Mouse (Mus musculus) fibroblast of lung, adult 2 months (primary cell): ENCODE measurements at regions not wholly inside any gene's neighbourhood (a gene's known extent, or its start where the extent isn't known, plus 50 kb on each side); places are given as distances from the start of the nearest gene placed in this dataset.
A peak's percentile ranks its signal among the peaks of the same experiment; 100 is the strongest.

ENCODE experiments used
- DNase-seq: peaks from one replicate; pipeline ENCODE4 v3.0.0-alpha.2; 2011; ENCODE audit warnings: low read depth

DNA sequence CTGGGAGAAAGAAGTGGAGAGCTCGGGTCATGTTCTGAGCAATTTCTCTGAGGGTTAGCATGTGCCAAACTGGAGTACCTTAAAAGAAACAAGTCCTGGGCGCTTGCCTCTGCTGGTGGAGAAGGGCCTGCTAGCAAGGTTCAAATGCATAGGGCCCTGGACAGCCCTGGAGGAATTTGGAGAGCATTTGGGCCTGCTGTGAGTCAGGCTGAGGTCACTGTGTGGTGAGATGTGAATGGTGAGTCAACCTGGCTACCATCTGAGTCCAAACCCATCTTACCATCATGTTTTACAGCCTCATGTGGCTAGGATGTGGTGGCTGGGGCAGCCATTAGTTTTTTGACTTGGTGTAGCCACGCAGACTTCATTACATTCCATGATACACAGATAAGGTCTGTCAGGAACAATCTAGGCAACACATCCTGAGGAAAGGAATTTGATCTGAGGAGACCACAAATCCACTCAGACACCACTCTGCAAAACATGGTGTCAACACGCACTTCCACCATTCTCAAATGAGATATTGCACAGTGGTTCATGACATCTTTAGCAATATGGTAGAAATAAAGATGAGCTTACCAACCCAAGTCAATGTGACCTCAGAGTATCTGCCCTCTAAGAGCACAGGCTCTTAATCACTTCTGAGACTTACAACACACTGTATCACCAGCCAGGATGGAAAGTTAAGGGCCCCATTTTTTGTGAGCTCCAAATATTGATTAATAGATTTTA lies 83.1 kb downstream of the Thbs2 start:
- DNase-seq: peak; percentile 84

DNA sequence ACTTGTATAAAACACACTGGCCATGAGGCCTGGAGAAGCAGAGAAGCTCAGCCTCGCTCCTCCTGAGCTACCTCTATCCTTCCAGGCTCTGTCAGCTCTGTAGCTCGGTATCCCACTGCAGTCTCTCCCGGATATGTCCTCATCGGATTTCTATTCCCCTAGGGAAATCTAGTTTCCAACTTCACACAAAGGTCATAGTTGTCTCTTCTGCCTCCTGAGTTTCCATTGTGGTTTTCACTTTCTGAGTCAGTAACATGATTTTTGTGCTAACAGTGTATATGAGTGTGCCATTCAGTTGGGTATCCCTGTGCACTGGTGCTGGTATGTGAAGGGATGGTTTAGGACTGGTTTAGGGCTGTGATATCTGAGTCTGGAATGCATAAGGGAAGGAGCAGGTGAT lies 85.2 kb downstream of the Thbs2 start:
- no peak for DNase-seq

DNA sequence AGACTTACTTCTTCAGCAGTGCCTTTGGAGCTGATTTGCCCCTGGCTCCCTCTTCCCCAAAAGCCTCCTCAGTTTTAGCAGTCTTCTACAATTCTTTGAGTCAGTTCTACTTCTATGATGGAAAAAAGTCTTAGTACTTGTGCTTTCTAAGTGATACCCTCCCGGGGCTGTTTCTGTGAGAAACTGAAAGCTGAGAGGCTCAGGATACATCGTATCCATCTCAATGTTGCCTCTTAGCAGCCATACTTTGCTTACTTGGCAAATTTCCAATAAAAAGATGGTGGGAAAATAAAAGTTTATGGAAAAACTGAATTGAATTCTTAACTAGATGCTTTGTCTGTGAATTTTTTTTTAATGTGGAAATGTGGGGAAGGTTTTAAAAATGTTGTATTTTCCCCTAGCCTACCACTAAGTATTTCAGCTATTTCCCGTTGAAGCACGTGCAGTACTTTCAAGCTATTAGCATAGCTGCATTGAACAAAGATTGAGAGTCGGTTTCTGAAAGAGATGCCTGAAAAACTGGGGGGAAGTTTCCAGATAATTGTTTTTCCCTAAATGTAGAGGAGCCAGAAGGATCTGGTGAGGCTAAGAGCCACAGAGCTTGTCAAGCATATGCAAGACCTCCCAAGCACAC lies 87.6 kb downstream of the Thbs2 start:
- no peak for DNase-seq

DNA sequence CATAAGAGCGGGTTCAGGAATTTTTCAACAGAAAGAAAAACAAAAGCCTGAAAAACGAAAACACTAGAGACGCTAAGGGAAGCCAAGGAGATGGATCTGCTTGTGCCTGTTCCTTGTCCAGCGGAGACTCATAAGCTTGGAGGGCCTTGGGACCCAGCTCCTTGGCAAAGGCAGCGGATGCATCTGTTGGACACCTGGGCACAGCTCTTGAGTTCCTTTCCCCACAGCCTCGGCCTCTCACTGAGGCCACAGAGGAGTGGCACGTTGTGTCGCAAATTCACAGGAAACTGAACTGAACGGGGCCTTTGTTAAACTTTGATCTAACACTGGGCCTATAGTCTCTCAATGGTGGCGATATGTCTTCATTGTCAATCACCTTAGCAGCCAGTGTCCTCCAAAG lies 94.4 kb downstream of the Thbs2 start:
- DNase-seq: no peak

DNA sequence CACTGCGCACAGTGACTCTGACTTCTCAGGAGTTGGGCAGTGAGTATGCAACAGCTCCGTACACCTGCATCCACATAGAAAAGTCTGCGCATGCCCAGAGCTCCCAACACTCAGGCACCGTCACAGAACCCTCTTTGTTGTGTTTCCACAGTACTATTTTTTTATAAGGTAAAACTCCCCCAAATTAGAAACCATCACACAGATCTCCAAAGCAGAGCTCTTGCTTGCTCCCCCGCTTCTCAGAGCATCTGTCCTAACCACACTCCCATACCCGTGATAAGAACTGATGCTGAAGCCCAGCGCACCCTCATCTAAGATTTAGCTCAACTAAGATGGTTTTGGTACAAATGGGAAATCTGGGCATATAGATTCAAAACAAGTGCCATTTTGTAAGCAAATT lies 97.6 kb downstream of the Thbs2 start:
- DNase-seq: no peak

DNA sequence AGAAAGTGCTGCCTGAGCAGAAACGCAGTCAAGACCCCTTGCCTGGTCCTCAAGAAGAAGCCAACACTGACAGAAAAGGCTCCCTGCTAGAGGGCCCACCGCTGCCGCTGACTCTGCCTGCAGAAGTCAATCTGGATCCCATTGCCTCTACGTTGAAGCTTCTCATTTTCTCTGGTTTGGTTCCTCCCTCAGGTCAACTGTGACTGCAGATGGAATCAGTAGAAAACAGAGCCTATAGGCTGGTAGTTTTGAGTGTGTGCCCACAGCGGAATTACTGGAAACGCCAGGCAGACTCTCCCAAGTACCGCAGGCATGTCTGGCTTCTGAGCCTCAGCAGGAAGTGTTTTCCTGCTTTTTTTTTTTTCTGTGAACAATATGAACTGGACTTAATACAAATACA lies 98.5 kb downstream of the Thbs2 start:
- peak; percentile 50 for DNase-seq

DNA sequence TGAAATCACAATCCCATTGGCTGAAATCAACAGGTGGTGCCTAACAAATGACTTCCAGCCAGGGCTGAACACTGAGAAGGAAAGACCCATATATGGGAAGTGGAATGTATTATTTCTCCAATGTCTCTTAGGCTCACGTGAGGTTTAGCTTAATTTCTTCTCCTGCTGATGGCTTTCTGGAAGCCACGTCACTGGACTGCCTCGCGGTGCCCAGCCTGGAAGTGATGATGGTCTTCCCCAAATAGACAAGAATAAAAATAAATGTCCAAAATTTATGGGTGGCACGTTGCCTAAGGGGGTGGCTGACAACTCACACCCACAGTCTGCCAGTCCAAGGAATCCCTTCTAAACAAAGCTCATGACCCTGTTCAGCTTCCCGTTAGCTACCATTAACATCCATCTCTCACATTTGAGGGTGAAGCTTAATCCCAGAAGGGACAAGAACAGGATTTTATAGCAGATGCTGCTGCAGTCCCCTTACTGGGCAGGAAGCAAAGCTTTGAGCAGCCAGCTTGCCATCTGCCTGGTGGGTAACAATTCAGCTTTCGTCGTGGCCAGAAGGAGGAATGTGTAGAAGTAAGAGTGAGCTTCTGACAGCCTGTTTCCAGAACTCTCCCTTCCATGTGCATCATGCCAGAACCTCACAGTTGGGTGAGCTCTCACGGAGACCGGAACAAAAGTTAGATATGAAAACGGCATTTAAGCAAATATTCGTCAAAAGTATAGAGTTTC lies 105.8 kb downstream of the Thbs2 start:
- DNase-seq: no peak

DNA sequence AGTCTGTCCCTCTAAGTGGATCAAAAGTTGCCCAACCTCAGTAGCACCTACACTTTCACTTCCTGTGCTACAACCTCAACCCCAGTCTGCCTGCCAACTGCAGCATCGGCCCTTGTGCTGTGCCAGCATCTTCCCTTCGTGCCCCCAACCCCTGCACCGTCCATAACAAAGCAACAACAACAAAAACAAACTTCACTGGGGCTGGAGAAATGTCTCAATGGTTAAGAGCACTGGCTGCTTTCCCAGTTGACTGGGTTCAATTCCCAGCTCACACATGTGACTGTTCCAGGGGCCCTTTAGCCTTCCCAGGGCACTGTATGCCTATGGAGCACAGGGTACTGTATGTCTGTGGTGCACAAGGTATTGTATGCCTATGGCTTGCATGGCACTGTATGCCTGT lies 114.4 kb downstream of the Thbs2 start:
- no peak for DNase-seq

DNA sequence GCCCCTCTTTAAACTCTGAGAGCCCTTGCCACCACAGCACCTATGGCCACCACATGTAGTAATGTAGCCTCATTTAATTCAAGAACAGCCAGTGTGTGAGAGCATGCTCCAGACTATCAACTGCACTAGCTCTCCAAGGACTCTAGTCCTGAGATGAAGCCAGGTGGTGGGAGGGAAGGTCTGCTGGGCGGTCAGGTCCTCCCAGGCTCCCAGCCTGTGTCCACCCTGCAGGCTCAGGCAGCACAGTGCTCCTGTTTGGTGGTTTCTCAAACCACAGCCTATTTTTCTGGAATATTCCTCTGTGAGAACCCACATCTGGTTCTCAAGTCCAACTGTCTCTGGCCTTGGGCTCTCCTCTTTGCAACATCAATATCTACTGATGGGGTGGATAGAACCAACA lies 115.3 kb downstream of the Thbs2 start:
- no peak for DNase-seq

DNA sequence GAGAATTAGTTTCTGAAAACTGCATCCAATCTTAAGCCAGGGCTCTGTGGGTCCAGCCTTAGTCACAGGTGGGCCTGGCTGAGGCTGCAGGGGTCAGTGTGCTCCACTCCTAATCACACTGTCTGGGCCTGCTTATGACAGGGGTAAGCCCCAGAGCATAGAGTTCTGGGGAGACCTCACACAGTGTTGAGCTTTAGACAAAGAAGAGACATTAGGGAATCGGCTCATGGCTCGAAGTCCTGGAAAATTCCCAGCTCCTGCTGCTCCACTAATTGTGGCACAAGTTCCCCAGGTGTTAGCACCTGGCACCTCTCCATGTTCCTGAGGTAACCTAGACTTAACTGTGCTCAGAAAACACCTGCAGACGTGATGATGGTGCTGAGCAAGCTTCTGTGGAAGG lies 115.8 kb downstream of the Thbs2 start:
- DNase-seq: no peak

DNA sequence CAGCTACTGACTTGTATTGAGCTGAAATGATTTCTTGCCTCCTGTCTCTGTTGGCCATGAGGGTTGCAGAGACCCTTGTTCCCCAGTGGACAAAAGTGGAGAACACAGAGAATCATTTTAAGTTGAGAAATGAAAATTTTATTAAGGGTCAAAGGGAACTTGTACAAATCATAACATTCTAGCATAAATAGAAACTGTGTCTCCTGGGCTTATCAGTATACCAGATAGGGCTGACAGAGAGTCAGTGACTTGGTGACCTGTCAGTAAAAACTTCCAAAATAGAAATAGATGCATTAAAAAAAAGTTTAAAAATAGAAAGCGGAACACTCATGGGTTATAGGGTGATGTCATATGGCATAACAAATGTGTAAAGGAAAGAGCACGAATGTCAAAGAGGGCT lies 117.9 kb downstream of the Thbs2 start:
- no peak for DNase-seq

DNA sequence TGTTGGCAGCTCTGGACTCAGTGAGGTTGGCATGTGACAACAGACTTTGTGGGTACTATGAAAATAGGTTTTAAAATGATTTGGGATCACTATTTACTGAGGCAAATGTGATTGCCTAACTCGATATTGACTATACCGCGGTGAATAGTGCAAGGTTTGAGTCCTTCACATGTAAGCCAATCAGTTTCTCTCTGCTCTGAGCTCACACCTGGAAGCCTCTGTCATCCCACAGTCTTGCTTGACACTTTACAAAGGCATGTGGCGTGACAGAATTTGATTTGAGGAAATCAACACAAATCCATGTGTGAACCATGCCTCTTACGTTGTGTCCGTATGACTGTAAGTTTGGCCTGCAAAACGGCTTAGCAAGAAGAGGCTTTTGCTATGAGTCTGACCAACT lies 122.9 kb downstream of the Thbs2 start:
- no peak for DNase-seq

DNA sequence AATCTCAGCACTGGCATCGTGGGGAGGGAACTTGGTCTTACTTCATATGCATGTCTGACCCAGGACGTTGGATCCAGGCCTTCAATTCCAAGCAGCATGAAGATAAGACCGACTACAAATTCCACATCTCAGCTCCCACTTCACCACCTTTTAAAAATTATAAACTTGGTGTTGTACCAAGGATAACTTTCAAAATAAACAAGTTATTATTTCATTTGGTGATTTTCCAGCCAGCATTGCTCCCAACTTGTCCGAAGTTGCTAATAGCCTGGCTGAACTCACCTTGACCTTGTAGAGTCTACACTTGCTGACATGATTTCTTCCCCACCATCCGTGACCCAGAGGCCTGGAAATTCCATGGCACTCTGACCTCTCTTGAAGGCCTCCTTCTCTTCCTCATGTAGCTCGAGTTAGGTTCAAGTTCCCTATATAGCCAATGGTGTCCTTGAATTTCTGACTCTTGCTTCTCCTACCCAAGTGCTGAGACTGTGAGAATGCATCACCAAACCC lies 123.7 kb downstream of the Thbs2 start:
- no peak for DNase-seq

DNA sequence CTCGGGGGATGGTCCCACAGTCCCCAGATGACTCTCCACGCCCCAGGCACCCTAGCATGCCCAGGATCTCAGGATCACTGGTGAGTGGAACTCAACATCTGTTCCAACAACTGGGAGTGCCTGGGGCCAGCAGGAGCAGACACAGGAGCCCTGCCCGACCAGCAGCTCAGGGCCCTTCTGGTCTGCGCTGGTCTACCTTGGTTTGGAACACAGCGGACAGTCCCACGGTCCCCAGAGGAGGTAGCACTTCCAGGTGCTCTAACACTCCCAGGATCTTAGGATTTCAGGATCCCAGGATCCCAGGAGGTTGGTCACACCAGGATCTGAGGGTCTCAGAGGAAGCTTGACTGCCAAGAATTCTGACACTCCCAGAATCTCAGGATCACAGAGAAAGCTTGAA lies 131.8 kb downstream of the Thbs2 start:
- no peak for DNase-seq

DNA sequence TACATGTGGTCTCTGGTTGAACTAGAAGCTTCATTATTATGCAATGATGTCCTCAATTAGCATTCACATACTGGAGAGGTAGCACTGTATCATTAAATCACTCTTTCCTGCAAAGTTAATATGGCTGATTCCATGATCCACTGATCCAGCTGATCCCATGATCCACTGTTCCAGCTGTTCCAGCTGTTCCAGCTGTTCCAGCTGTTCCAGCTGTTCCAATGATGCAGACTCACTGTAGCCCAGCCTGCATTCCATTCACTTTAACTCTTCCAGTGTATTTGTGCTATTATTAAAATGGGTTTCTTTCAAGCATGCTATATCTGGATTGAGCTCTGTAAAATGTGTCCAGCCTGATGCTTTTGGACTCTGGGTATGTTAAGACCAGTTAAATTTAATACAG lies 136.8 kb downstream of the Thbs2 start:
- no peak for DNase-seq

DNA sequence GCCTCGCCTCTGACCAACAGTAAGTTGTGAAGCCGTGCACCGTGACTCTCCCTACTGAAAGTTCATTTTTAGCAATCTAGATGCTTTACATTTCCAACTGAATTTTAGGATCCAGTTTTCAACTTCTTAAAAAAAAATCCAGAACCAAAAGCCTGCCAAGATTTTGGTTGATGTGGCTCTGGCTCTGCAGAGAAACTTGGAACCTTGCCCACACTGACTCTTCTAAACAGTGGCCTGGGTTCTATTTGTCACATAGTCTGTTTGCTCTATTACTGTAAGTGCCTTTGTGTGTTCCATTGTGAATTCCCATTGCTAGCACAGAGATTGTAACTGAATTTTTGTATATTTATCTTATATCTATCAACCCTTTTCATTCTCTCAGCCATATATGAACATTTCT lies 140.8 kb downstream of the Thbs2 start:
- no peak for DNase-seq

DNA sequence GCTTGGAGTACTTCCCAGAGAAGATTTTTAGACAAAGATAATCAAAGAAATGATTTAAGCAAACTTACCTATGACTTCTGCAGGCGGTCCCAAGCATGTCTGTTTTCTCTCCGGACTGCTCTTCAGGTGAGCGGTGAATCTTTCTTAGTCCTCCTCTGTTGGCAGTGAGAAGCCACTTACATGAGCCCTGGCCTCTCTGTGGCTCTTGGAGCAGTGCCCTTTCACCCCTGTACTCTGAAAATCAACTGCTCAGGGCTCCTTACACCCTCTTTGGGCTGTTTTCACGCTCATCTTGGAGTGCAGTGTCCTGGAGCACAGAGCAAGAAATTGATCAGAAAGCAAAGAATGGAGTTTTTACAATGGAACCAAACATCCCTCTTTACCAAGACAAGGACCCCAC lies 142.0 kb downstream of the Thbs2 start:
- no peak for DNase-seq

DNA sequence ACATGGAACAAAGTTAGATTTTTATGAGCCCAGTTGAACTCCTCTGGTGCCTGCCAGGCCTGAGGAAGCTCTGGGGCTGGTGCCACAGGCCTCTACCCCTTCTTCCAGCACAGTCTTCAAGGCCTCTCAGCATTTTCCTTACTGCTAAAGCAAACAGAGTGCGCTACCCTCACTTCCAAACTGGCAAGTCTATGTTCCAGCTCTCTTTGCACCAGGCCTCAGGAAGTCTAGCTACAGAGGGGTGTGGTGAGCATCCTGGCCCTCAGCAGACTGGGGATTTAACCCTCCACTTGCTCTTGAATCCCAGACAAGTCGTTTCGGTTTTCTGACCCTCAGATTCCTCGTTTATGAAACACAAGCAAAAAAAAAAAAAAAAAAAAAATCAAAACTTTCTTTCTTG lies 142.4 kb downstream of the Thbs2 start:
- no peak for DNase-seq

DNA sequence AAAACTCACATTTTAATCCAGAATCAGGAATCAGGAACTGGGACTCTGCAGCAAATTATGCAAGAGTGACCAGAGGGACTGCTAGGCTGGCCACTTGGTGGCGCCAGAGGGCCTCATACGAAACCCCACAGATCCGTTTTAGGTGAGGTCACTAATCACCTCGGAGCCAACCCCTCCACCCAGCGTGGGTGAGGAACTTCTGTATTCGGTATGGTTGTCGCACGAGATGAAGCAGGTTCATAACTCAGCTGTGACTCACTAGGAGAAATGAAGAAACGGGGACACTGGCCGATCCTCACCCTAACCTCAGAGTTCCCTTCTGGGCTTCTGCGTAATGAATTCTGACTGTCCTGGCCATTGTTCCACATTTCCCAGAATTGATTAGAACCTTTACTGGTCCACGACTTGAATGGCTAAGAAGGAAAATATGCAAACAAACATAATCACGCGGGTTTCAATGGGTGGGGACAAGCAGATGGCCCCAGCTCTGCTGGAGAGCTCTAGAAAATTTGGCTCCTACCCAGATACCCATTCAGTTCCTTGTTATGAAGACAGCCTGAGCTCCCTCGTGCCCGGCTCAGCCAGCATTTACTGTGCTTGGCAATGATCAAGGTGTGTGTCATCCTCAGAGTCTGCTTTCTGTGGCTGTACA lies 148.1 kb downstream of the Thbs2 start:
- peak; percentile 83 for DNase-seq

DNA sequence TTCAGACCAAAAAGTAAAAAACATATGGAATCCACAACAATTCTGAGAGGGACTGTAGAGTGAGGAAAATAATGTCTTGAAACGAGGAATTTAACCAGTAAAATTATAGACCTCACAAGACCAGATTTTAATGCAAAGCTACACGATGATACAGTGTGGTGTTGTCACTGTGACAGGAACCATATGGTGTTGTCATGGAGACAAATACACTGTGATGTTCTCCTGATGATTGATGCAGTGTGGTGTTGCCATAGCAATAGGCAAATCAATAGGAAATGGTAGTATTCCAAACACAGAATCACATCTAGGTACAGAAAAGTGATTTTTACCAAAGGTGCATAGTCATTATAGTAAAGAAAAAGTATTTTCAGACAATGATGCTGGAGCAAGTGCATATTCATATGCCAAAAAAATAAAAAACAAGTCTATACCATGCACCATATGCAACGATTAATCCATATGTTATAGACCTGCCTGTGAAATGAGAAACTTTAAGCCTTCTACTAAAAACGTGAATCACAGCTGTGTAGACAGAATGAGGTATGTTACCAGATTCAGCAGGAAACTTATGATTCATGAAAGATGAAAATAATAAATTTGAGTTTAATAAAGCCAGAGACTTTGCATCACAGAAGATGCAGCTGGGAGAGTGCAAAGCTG lies 149.6 kb downstream of the Thbs2 start:
- DNase-seq: no peak

DNA sequence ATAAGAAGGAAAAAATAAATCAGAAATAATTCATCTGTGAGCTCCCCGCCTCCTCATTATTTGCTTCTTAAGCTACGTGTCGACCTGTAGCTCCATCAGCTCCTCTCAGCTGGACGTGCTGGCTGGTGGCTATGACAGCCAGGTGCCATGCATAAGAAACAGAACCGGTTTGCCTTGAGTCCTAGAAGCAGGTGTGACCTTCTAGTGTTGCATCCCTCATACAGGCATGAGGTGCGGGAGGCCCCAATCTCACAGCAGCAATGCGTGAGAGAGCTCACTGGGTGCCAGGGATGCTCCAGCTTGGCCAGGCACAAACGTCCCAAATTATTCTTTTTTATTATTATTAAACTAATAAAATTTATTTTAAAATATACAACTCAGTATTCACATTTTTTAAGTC lies 153.0 kb downstream of the Thbs2 start:
- DNase-seq: no peak

DNA sequence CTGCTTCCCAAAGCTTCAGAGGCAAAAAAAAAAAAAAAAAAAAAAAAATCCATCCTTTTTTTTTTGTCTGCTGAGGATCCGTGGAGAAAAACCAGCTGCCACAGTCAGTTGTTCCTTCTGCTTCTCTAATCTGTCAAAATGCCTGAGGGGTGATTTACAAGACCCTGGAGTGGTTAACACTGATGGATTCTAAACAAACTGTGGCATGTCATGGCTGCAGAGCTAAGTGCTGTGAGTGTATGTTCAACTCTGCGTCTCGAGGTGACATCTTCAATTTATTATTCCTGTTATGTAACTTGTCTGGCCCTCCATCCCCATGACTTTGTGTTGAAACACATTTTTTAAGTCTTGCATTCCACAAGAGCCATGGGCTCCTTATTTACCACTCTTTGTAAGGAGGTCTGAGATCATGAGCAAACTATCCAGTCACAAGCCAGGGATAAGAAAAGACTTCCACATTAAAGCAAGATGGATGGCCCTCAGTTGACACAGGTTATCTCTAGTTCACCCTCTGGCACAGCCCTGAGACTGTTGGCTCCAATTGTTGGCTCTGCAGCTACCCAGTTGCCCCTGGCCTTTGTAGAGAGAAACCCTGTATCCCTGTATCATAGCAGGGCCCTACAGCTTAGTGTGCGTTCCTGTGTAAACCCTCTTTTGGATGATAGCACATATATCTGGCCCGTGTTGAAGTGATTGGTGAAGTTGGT lies 153.6 kb downstream of the Thbs2 start:
- DNase-seq: peak; percentile 27
